Mouse (Mus musculus) left cerebral cortex, adult 8-10 months (tissue): ENCODE results near the gene Utrn. TPM values are rescaled to one million over a fixed set of nuclear protein-coding genes. Genes with fewer than 3 reads are reported as not detected.

Experiments
- DNase-seq, 2 experiments: peaks; one replicate each; pipeline ENCODE4 v3.0.0; 2022; ENCODE audit warnings: low spot score in 2 of 2
- total RNA-seq, 4 experiments: library from RNA; stranded (reverse); gene quantifications; 2 replicates each; pipeline ENCODE4 v1.2.4; 2022

Gene Utrn
- 10 to 100 TPM; 69.4 to 88.4 (median 77.1) TPM for total RNA-seq

- DNase-seq, result peak; percentile 28 to 32
Measured at GRCm38 (mm10) chr10:12869029-12869671, at the start of gene Utrn. Gene Utrn (minus strand): TSS chr10:12869365.

- no peak for DNase-seq
Measured at GRCm38 (mm10) chr10:12917626-12918025, 48.5 kb upstream of the Utrn start.

GRCm38 (mm10) chr10:12916376-12916775, 47.2 kb upstream of the Utrn start:
- no peak for DNase-seq

GRCm38 (mm10) chr10:12915826-12916225, 46.7 kb upstream of the Utrn start:
- DNase-seq, result no peak

- no peak for DNase-seq
Measured at GRCm38 (mm10) chr10:12914203-12914602, 45.0 kb upstream of the Utrn start.

- DNase-seq, result peak in 1 of 2 experiments; percentile 7
Measured at GRCm38 (mm10) chr10:12911981-12912530, 42.9 kb upstream of the Utrn start.

- DNase-seq, result no peak
Measured at GRCm38 (mm10) chr10:12911451-12911850, 42.3 kb upstream of the Utrn start.

- DNase-seq, result no peak
Measured at GRCm38 (mm10) chr10:12909891-12910290, 40.7 kb upstream of the Utrn start.

- DNase-seq, result no peak
Measured at GRCm38 (mm10) chr10:12909179-12909578, 40.0 kb upstream of the Utrn start.

GRCm38 (mm10) chr10:12904140-12904528, 35.0 kb upstream of the Utrn start:
- no peak for DNase-seq

- DNase-seq, result no peak
Measured at GRCm38 (mm10) chr10:12903440-12904139, 34.4 kb upstream of the Utrn start.

GRCm38 (mm10) chr10:12899901-12900300, 30.7 kb upstream of the Utrn start:
- no peak for DNase-seq

- no peak for DNase-seq
Measured at GRCm38 (mm10) chr10:12893339-12893738, 24.2 kb upstream of the Utrn start.

GRCm38 (mm10) chr10:12888373-12888772, 19.2 kb upstream of the Utrn start:
- no peak for DNase-seq

- DNase-seq, result no peak
Measured at GRCm38 (mm10) chr10:12887792-12888191, 18.6 kb upstream of the Utrn start.

GRCm38 (mm10) chr10:12884308-12884948, 15.3 kb upstream of the Utrn start:
- no peak for DNase-seq

- no peak for DNase-seq
Measured at GRCm38 (mm10) chr10:12881911-12882310, 12.7 kb upstream of the Utrn start.

- no peak for DNase-seq
Measured at GRCm38 (mm10) chr10:12879313-12879695, 10.1 kb upstream of the Utrn start.

- no peak for DNase-seq
Measured at GRCm38 (mm10) chr10:12878661-12879312, 9.6 kb upstream of the Utrn start.

GRCm38 (mm10) chr10:12876426-12876825, 7.3 kb upstream of the Utrn start:
- DNase-seq, result no peak

- DNase-seq, result no peak
Measured at GRCm38 (mm10) chr10:12875410-12875809, 6.2 kb upstream of the Utrn start.
